Mouse (Mus musculus) adipocyte (in vitro differentiated cells): ENCODE results near the gene Ell.

ENCODE experiments used
- DNase-seq: peaks from one replicate; pipeline ENCODE4 v3.0.0-alpha.2; 2016; ENCODE audit warnings: low spot score

Ell gene

GRCm38 (mm10) chr8:70598722-70599121 lies 59.5 kb downstream of the Ell start:
- no peak for DNase-seq

DNA sequence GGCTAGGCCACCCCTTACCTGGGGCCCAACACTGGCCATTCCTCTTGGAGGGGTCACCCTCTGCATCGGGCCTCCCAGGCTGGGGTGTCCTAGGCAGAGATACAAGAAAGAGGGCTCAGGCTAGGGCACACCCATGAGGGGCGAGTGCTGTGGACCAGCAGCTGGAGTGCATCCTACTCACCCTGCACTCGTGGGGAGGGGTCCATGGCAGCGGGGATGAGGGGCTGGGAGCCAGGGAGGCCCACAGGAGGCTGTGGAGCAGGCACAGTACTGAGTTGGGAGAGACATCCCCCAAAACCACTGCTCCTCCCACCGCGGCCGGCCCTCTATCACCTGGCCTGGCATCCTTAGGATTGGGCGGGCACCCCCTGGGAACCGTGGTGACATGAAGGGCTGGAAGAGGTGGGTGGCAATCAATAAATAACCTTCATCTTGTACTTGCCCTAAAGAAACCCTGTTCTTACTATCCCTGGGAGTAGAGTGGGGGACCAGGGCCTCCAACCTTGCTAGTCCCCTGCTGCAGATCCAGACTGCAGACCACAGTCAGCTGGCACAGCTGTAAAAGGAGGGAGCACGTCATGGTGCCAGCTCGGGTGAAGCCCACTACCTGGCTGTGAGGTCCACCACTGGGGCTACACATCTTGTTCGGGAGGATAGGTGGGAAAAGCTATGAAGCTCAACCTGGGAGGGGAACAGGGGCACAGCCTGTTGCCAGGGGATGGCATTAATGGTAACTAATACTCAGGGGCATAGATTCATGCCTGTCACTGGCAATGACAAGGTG lies 60.4 kb downstream of the Ell start:
- no peak for DNase-seq

DNA sequence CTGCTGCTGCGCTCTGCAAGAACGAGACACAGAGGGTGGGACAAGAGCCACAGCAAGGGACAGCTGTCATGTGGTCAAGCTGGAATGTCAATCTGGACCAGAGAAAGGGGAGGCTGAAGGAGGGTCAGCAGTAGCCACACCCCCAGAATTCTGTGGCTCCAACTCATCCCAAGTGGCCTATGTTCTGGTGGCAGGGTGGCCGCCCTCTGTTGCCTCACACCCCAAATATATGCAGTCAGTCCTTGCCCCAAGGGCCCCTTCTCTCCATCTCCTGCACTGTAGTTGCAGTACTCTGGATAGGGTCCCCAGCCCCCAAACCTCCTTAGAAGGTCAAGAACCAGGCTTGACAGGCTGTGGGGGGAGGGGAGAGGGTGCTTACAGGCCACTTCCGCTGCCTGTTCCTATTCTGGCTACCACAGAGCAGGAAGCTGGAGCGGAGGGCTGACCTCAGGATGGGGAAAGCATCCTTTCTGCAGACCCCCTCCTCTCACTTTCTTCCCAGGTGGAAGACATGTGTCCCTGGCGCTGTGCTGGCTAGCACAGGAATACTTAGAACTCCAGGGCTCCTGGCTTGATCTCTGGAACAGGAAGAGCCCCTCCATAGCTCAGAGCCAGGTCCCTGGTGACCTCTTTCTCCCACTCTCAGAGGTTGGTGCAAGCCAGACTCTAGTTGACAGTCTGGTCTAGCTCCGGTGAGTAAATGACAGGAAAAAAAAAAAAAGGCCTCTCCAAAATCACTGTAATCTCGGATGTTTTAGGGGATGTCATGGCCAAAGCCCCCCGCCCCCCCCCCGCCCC lies 61.4 kb downstream of the Ell start:
- DNase-seq = no peak

DNA sequence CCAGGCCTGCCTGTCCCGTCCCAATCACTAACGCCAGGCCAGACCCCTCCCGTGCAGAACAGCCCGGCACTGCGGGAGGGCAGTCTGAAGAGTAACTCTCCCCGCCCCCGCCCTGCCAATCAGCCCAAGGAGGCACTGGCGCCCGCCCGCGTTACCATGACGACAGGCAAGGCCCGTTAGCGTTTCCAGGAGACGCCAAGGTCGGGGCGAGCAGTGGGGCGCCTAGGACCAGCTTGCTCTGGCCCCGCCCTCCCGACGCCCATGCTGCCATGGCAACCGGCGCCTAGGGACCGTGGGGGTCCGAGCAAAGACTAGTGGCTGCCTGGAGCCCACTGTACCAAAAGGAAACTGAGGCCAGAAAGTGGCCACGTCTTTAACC lies 62.0 kb downstream of the Ell start:
- DNase-seq = no peak

- no peak for DNase-seq
Measured at GRCm38 (mm10) chr8:70602139-70602811, 63.0 kb downstream of the Ell start.

GRCm38 (mm10) chr8:70604558-70604957 lies 65.3 kb downstream of the Ell start:
- no peak for DNase-seq

GRCm38 (mm10) chr8:70605871-70606779 lies 66.9 kb downstream of the Ell start:
- no peak for DNase-seq

DNA sequence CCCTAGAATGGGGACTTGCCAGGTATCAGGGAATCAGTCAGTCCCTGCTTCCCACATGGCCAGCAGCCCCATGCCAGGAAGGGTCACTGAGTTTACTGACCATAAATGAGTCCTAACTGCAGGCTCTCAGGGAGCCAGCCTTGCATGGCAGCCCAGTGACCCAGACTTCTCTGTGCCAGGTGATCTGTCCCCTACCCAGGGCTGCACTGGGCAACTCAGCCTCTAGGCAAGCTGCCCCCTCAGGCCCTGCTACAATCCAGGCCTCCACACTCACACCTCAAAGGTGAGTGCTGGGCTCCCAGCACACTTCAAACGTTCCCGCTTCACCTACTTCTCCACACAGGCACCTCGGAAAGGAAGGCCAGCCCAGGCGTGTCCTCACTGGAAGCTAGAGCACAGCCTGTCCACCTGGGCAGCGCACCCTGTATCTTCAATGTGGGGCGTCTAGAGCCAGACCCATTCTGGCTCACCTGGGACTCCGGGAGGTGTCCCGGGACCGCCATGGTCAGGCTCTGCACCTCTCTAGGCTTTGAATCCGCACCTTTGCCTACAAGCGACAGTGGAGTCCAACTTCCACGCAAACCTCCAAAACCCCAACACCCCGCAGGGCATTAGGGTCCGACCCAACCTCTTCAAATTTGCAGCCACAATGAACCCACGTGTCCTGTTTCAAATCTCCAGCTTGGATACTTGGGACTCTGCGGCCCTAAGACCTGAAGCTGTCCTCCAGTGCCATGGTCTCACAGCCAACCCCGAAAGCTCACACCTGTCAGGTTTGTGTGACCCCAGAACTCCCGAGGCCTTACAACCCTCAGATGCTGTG lies 67.7 kb downstream of the Ell start:
- no peak for DNase-seq

DNA sequence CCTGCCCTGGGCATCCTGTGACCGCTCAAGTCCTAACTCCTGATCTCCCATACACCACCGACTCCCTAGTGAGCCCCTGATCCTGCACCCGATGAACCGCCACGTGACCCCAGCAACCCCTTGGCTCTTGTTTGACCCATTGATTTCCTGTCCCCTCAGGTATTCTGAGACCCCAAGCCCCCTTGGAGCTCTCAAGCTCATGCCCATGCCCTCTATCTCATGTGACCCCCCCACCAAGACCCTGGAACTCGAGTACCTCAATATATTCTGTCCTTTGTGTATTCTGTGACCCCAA lies 68.3 kb downstream of the Ell start:
- no peak for DNase-seq

DNA sequence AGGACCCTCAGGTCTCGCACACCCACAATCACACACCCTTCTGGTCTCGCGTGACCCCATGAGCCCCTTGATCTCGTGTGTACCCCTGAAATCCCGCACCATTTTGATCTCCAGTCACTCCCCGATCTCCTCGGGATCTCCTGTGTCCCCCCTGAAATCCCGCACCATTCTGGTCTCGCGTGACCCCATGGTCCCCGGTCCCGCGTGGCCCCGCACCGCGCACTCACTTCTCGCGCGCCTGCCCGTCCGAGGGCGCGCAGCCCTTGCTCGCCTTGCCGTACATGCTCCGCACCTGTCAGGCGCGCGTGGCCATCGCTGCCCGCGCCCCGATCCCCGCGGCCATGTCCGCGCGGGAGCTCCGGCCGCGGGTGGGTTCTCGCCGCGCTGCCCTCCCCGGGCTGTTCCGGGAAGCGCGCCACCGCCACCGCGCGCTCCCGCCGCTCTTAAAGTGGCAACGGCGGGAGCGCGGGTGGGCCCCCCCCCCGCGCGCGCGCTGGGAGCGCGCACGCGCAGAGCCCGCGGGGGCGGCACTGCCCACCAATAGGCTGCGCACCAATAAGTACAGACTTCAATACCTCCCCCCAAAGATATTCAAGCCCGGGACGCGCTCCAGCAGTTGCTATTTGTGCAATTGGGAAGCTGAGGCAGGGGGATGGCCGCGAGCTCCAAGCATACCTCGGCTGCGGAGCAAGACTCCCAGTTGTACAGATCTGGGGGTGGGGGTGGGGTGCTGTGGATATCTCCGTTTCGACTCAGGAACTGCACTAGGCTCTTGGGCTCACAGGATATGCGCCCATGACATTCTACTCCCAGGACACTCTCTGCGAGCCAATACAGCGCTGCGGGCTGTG lies 68.9 kb downstream of the Ell start:
- DNase-seq = peak; percentile 54

- no peak for DNase-seq
Measured at GRCm38 (mm10) chr8:70608749-70609367, 69.6 kb downstream of the Ell start, which contains the start of gene Ssbp4. Ssbp4 (minus strand) TSS chr8:70608872.

GRCm38 (mm10) chr8:70609368-70609848 lies 70.2 kb downstream of the Ell start:
- peak; percentile 77 for DNase-seq

GRCm38 (mm10) chr8:70609849-70610795 lies 70.9 kb downstream of the Ell start:
- DNase-seq = peak; percentile 90

- peak; percentile 83 for DNase-seq
Measured at GRCm38 (mm10) chr8:70610796-70611771, 71.8 kb downstream of the Ell start.

DNA sequence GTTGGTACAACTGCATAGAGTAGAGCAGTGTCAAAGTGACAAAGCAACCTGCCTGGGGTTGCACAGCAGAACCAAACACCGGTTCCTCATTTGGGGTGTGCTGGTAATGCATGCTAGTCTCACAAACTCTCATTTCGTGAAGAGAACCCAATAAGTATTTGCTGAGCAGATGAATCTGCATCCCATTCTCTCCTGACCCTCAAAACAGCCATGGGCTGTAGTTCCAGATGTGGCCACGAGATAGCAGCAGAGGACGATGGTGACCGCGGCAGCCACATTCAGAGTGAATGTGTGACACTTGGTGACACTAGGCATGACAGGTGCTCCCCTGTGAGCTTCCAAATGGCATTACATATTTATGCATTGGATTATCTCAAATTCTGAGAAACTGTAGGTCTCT lies 72.6 kb downstream of the Ell start:
- DNase-seq = peak; percentile 91

- DNase-seq = no peak
Measured at GRCm38 (mm10) chr8:70613763-70614162, 74.5 kb downstream of the Ell start.

- DNase-seq = no peak
Measured at GRCm38 (mm10) chr8:70614469-70614868, 75.2 kb downstream of the Ell start.
